Mouse (Mus musculus): ENCODE data around the gene Sufu.

DNA sequence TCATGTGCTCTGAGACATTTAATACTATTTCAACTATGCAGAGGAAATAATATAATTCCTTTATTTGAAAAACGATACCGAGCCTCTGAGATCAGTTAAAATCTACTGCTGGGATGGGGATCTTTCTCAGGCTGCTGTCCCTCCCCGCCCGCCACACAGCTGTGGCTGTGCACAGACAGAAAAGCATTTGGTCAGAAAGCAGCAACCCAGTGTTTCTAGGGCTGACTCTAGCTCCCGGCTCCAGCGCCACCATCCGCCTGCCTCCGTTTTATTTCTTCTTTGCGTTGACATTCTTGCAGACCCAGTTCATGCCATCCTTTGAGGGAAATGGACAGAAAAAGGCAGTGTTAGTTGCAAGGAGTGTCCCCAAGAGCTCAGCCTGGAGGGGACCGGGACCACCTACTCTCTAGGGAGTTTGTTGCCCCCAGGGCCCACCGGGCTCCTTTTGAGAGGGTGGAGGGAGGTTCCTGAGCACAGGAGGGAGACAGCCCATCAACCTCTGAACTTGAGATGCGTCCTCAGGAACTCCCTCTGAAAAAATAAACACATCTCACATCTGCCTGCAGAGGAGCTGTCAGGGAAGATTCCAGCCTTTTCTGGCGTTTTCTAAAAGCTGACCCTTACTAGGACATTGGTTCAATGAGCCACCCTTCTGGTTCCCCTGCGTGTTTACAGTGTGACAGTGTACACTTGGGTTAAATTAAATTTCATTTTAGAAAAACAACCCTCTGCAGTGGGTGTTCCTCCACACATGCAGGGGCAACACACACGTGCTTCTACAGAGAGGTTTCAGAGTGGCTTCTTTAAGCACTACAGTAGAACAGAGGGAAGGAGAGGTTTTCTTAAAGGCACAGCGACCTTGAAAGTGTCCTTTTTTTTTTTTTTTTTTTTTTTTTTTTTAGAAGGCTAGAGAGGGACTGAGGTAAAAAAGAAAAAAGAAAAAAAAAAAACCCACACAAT, 134.7 kb downstream of the Sufu start:
- TF ChIP-seq TCF12 (IDR thresholded peaks at IDR 0.05; ENCODE audit: low read depth, low read length) (no peak), ZMIZ1 (IDR thresholded peaks at IDR 0.05; ENCODE audit: low read depth, low read length) (no peak), POLR2A (IDR thresholded peaks at IDR 0.05; ENCODE audit: control insufficient read depth in 1 of 2, insufficient read depth in 1 of 2, low read depth in 1 of 2, low read length in 2 of 2, poor library complexity in 1 of 2) (peak; percentile 8 to 59; a peak in 3 of 4 replicates), MAX (IDR thresholded peaks at IDR 0.05; ENCODE audit: low read length) (peak; percentile 88), CTCF (IDR thresholded peaks at IDR 0.05 in 2 of 3, conservative IDR thresholded peaks at IDR 0.05 in 1 of 3; ENCODE audit: control insufficient read depth in 1 of 3, insufficient read depth in 1 of 3, low read depth in 2 of 3, low read length in 3 of 3, poor library complexity in 1 of 3, severe bottlenecking in 1 of 3) (peak in 2 of 3 experiments; percentile 26 to 39; a peak in 4 of 6 replicates)
